Mouse (Mus musculus) E14TG2a.4 (cell line): ENCODE data around the gene Naa40.

Experiments
- CTCF ChIP-seq: conservative IDR thresholded peaks from 2 replicates; pipeline ENCODE4 v1.5.1; 2014; ENCODE audit warnings: low read length
- NANOG ChIP-seq: IDR thresholded peaks from 2 replicates; pipeline ENCODE4 v1.6.1; 2014; ENCODE audit warnings: borderline replicate concordance, low read length, mixed read lengths
- POU5F1 ChIP-seq: IDR thresholded peaks from 2 replicates; pipeline ENCODE4 v1.6.1; 2014; ENCODE audit warnings: low read length, borderline replicate concordance

DNA sequence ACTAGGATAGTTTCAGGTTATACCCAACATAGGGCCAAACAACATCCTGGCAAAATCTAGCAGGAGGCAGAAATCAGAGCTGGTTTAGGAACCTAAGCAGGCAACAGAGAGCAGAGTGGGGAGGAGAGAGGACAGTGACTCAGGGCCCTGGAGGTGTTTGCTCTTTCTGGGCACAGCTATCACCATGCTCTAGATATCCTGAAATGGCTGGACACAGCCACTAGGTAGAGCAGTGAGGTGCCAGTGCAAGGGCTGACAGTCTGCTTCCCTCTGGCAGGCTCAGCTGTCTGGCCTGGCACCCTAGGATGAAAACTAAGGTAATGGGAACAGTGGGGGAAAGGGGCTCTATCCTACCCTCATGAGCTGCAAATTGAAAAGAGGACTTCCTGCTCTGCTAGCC, 17.5 kb downstream of the Naa40 start:
- TF ChIP-seq POU5F1 (no peak), CTCF (no peak), NANOG (no peak)
